Mouse (Mus musculus) MEL (cell line): ENCODE results near the gene Osbpl11.
A peak's percentile ranks its signal among the peaks of the same experiment; 100 is the strongest.

Experiments used
- CHD1 ChIP-seq: IDR thresholded peaks from 2 replicates; pipeline ENCODE4 v1.6.1; 2012; ENCODE audit warnings: low read depth, mild to moderate bottlenecking, inconsistent platforms, low read length, improper control_type of control experiment
- CHD2 ChIP-seq: IDR thresholded peaks from 2 replicates; pipeline ENCODE4 v1.6.1; 2011; ENCODE audit warnings: low read length, improper control_type of control experiment
- CTCF ChIP-seq, 3 experiments: IDR thresholded peaks in 2 of 3; conservative IDR thresholded peaks in 1 of 3; 2 replicates each; pipeline ENCODE4 v1.5.1; 2011 to 2012; ENCODE audit warnings: low read length in 3 of 3, low read depth in 2 of 3, mild to moderate bottlenecking in 2 of 3, improper control_type of control experiment in 1 of 3, inconsistent platforms in 1 of 3, mixed read lengths in 1 of 3, moderate library complexity in 1 of 3; ENCODE audit not compliant: control insufficient read depth in 1 of 3, insufficient read depth in 1 of 3, poor library complexity in 1 of 3, severe bottlenecking in 1 of 3
- E2F4 ChIP-seq: IDR thresholded peaks from 2 replicates; pipeline ENCODE4 v1.6.1; 2011; ENCODE audit warnings: low read depth, low read length, improper control_type of control experiment, borderline replicate concordance
- ELF1 ChIP-seq: IDR thresholded peaks from 2 replicates; pipeline ENCODE4 v1.6.1; 2014; ENCODE audit warnings: low read depth, mild to moderate bottlenecking, inconsistent platforms, low read length, improper control_type of control experiment, moderate library complexity
- EP300 ChIP-seq, 2 experiments: IDR thresholded peaks; 2 replicates each; pipeline ENCODE4 v1.6.1; 2011; ENCODE audit warnings: improper control_type of control experiment in 2 of 2, low read length in 2 of 2, low read depth in 1 of 2, mild to moderate bottlenecking in 1 of 2
- HCFC1 ChIP-seq: IDR thresholded peaks from 2 replicates; pipeline ENCODE4 v1.6.1; 2012; ENCODE audit warnings: low read depth, mild to moderate bottlenecking, inconsistent platforms, low read length, improper control_type of control experiment, moderate library complexity
- MAX ChIP-seq: IDR thresholded peaks from 2 replicates; pipeline ENCODE4 v1.6.1; 2011; ENCODE audit warnings: low read length, improper control_type of control experiment
- POLR2A ChIP-seq, 2 experiments: IDR thresholded peaks; 2 replicates each; pipeline ENCODE4 v1.6.1; 2011 to 2012; ENCODE audit warnings: low read length in 2 of 2, mild to moderate bottlenecking in 2 of 2, control low read depth in 1 of 2, improper control_type of control experiment in 1 of 2, low read depth in 1 of 2, moderate library complexity in 1 of 2; ENCODE audit not compliant: control insufficient read depth in 1 of 2, insufficient read depth in 1 of 2, poor library complexity in 1 of 2
- RAD21 ChIP-seq: IDR thresholded peaks from 2 replicates; pipeline ENCODE4 v1.6.1; 2011; ENCODE audit warnings: mild to moderate bottlenecking, low read depth, low read length, improper control_type of control experiment
- RCOR1 ChIP-seq: IDR thresholded peaks from 2 replicates; pipeline ENCODE4 v1.6.1; 2012; ENCODE audit warnings: low read depth, mild to moderate bottlenecking, inconsistent platforms, low read length, improper control_type of control experiment
- TAL1 ChIP-seq: IDR thresholded peaks from 2 replicates; pipeline ENCODE4 v1.6.1; 2012; ENCODE audit warnings: mild to moderate bottlenecking, inconsistent platforms, low read length, moderate library complexity, mixed read lengths
- ZKSCAN1 ChIP-seq: IDR thresholded peaks from 2 replicates; pipeline ENCODE4 v1.6.1; 2012; ENCODE audit warnings: low read depth, mild to moderate bottlenecking, inconsistent platforms, low read length, improper control_type of control experiment, moderate library complexity
- ZMIZ1 ChIP-seq: IDR thresholded peaks from 2 replicates; pipeline ENCODE4 v1.6.1; 2012; ENCODE audit warnings: low read depth, mild to moderate bottlenecking, inconsistent platforms, low read length, improper control_type of control experiment, moderate library complexity

DNA sequence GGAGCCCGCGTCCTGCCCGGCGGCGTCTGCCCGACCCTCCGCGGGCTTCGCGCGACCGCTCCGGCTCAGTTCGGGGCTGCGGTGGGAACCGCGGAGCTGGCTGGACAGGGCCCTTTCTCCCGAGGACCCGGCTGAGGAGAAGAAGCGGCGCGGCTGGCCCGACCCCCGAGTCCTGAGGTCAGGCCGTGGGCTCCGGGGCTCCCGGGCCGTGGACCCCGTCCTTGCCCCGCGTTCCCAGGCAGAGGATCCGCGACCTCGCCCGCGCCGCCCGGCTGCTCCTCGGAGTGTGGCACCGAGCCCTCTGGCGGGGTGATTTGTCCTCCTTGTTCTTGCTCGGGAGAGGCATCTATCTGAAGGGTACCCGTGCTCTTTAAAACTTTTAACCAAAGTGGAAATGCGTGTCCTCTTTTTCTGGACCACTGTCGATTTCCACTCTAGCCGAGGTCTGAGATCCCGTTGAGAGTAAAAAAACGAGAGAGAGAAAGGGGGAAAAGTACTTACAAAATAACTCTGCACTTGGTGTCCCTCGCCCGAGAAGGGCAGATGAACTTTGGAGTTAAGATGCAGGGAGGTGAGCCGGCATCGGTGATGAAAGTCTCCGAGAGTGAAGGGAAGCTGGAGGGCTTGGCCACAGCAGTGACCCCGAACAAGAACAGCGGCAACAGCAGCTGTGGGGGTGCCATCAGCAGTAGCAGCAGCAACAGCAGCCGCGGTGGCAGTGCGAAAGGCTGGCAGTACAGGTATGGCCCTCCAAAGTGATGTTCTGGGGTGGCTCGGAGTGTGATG lies 583 bp downstream of the Osbpl11 start:
- TF ChIP-seq CTCF (IDR thresholded peaks at IDR 0.05 in 2 of 3, conservative IDR thresholded peaks at IDR 0.05 in 1 of 3; ENCODE audit: control insufficient read depth in 1 of 3, insufficient read depth in 1 of 3, low read depth in 2 of 3, low read length in 3 of 3, poor library complexity in 1 of 3, severe bottlenecking in 1 of 3), result no peak
- TF ChIP-seq POLR2A (IDR thresholded peaks at IDR 0.05; ENCODE audit: control insufficient read depth in 1 of 2, insufficient read depth in 1 of 2, low read depth in 1 of 2, low read length in 2 of 2, poor library complexity in 1 of 2), result no peak
- TF ChIP-seq ZKSCAN1, result no peak
- no peak for TF ChIP-seq E2F4
- no peak for TF ChIP-seq ZMIZ1
- TF ChIP-seq ELF1, result no peak
- TF ChIP-seq RAD21, result no peak
- peak; percentile 52; the same call in 1 of the 2 replicates for TF ChIP-seq CHD1
- TF ChIP-seq MAX, result no peak
- no peak for TF ChIP-seq CHD2
- TF ChIP-seq TAL1, result no peak
- no peak for TF ChIP-seq EP300 (IDR thresholded peaks at IDR 0.05; ENCODE audit: low read depth in 1 of 2, low read length in 2 of 2)
- no peak for TF ChIP-seq HCFC1
- no peak for TF ChIP-seq RCOR1
